Mouse (Mus musculus): ENCODE data around the gene P2ry1. TPM values are rescaled to one million over a fixed set of nuclear protein-coding genes. Genes with fewer than 3 reads are reported as not detected.

The P2ry1 gene
- polyA plus RNA-seq, 2 experiments: 2.6 to 3.0 TPM

- no peak for DNase-seq (ENCODE audit: low spot score)
- Histone ChIP-seq H3K9me3 (ENCODE audit: control insufficient read depth, low read length) (no peaks in the 10 kb centered on the region), H3K9ac (ENCODE audit: low read depth, low read length, severe bottlenecking) (peak overlapping the region; percentile 58), H3K27ac (replicated peaks; ENCODE audit: low read depth, low read length) (no peak overlapping the region), H3K4me1 (ENCODE audit: control insufficient read depth, insufficient read depth, low read length) (no peaks in the 10 kb centered on the region), H3K36me3 (ENCODE audit: control insufficient read depth, insufficient read depth, low read length) (no peaks in the 10 kb centered on the region), H3K4me2 (replicated peaks; ENCODE audit: low read depth, low read length, severe bottlenecking) (peak overlapping the region; percentile 98), H3K4me3 (replicated peaks; ENCODE audit: low read length) (peak overlapping the region; percentile 67), H3K27me3 (ENCODE audit: control insufficient read depth, insufficient read depth, low read length) (peaks cover 25% of the 10 kb centered on the region)
- peak; percentile 31 for ATAC-seq (ENCODE audit: low FRiP score, low read depth)
- no peak for TF ChIP-seq POLR2A (IDR thresholded peaks at IDR 0.05; ENCODE audit: borderline replicate concordance, extremely low read depth, insufficient read depth, insufficient read length)
- 3% methylated on average over 20 of the region's 20 CpGs for WGBS
These were observed 576 bp upstream of the P2ry1 start for GRCm38 (mm10) chr3:61001852-61002586.

GRCm38 (mm10) chr3:61004611-61005010, 2.0 kb downstream of the P2ry1 start:
- DNase-seq (ENCODE audit: low spot score) (no peak), ATAC-seq (ENCODE audit: low FRiP score, low read depth) (no peak)
- no peaks in the 10 kb centered on the region for H3K36me3 ChIP-seq (ENCODE audit: control insufficient read depth, insufficient read depth, low read length)
- no peak for TF ChIP-seq POLR2A (IDR thresholded peaks at IDR 0.05; ENCODE audit: borderline replicate concordance, extremely low read depth, insufficient read depth, insufficient read length)
- no peak overlapping the region for H3K4me3 ChIP-seq (replicated peaks; ENCODE audit: low read length)
- no peak overlapping the region for H3K9ac ChIP-seq (ENCODE audit: low read depth, low read length, severe bottlenecking)
- H3K9me3 ChIP-seq (ENCODE audit: control insufficient read depth, low read length): no peaks in the 10 kb centered on the region
- H3K4me2 ChIP-seq (replicated peaks; ENCODE audit: low read depth, low read length, severe bottlenecking): no peak overlapping the region; the same call in 1 of the 2 replicates
- 71% methylated on average over 1 of the region's 1 CpGs for WGBS
- no peaks in the 10 kb centered on the region for H3K4me1 ChIP-seq (ENCODE audit: control insufficient read depth, insufficient read depth, low read length)
- H3K27me3 ChIP-seq (ENCODE audit: control insufficient read depth, insufficient read depth, low read length): peaks cover 25% of the 10 kb centered on the region
- no peak overlapping the region for H3K27ac ChIP-seq (replicated peaks; ENCODE audit: low read depth, low read length)

- H3K9ac ChIP-seq (ENCODE audit: low read depth, low read length, severe bottlenecking): no peak overlapping the region
- DNase-seq (ENCODE audit: low spot score) (no peak), ATAC-seq (ENCODE audit: low FRiP score, low read depth) (no peak)
- no peak overlapping the region for H3K27ac ChIP-seq (replicated peaks; ENCODE audit: low read depth, low read length)
- 58% methylated on average over 5 of the region's 5 CpGs for WGBS
- H3K4me1 ChIP-seq (ENCODE audit: control insufficient read depth, insufficient read depth, low read length): no peaks in the 10 kb centered on the region
- no peaks in the 10 kb centered on the region for H3K9me3 ChIP-seq (ENCODE audit: control insufficient read depth, low read length)
- no peaks in the 10 kb centered on the region for H3K27me3 ChIP-seq (ENCODE audit: control insufficient read depth, insufficient read depth, low read length)
- no peaks in the 10 kb centered on the region for H3K36me3 ChIP-seq (ENCODE audit: control insufficient read depth, insufficient read depth, low read length)
- no peak overlapping the region for H3K4me3 ChIP-seq (replicated peaks; ENCODE audit: low read length)
- no peak for TF ChIP-seq POLR2A (IDR thresholded peaks at IDR 0.05; ENCODE audit: borderline replicate concordance, extremely low read depth, insufficient read depth, insufficient read length)
- no peak overlapping the region for H3K4me2 ChIP-seq (replicated peaks; ENCODE audit: low read depth, low read length, severe bottlenecking)
These were observed 9.1 kb downstream of the P2ry1 start for GRCm38 (mm10) chr3:61011660-61012059.

GRCm38 (mm10) chr3:61012550-61012949, 10.0 kb downstream of the P2ry1 start:
- TF ChIP-seq POLR2A (IDR thresholded peaks at IDR 0.05; ENCODE audit: borderline replicate concordance, extremely low read depth, insufficient read depth, insufficient read length): no peak
- no peak overlapping the region for H3K27ac ChIP-seq (replicated peaks; ENCODE audit: low read depth, low read length)
- no peak overlapping the region for H3K9ac ChIP-seq (ENCODE audit: low read depth, low read length, severe bottlenecking)
- H3K27me3 ChIP-seq (ENCODE audit: control insufficient read depth, insufficient read depth, low read length): no peaks in the 10 kb centered on the region
- H3K4me2 ChIP-seq (replicated peaks; ENCODE audit: low read depth, low read length, severe bottlenecking): no peak overlapping the region
- no peak overlapping the region for H3K4me3 ChIP-seq (replicated peaks; ENCODE audit: low read length)
- no peak for ATAC-seq (ENCODE audit: low FRiP score, low read depth)
- H3K9me3 ChIP-seq (ENCODE audit: control insufficient read depth, low read length): no peaks in the 10 kb centered on the region
- DNase-seq (ENCODE audit: low spot score): no peak
- H3K4me1 ChIP-seq (ENCODE audit: control insufficient read depth, insufficient read depth, low read length): no peaks in the 10 kb centered on the region
- H3K36me3 ChIP-seq (ENCODE audit: control insufficient read depth, insufficient read depth, low read length): no peaks in the 10 kb centered on the region

GRCm38 (mm10) chr3:61016733-61017132, 14.1 kb downstream of the P2ry1 start:
- Histone ChIP-seq H3K27me3 (ENCODE audit: control insufficient read depth, insufficient read depth, low read length) (no peaks in the 10 kb centered on the region), H3K36me3 (ENCODE audit: control insufficient read depth, insufficient read depth, low read length) (no peaks in the 10 kb centered on the region), H3K4me2 (replicated peaks; ENCODE audit: low read depth, low read length, severe bottlenecking) (no peak overlapping the region), H3K4me1 (ENCODE audit: control insufficient read depth, insufficient read depth, low read length) (no peaks in the 10 kb centered on the region), H3K4me3 (replicated peaks; ENCODE audit: low read length) (no peak overlapping the region), H3K9ac (ENCODE audit: low read depth, low read length, severe bottlenecking) (no peak overlapping the region), H3K27ac (replicated peaks; ENCODE audit: low read depth, low read length) (no peak overlapping the region), H3K9me3 (ENCODE audit: control insufficient read depth, low read length) (no peaks in the 10 kb centered on the region)
- no peak for TF ChIP-seq POLR2A (IDR thresholded peaks at IDR 0.05; ENCODE audit: borderline replicate concordance, extremely low read depth, insufficient read depth, insufficient read length)
- WGBS: 88% methylated on average over 2 of the region's 2 CpGs
- no peak for DNase-seq (ENCODE audit: low spot score)
- ATAC-seq (ENCODE audit: low FRiP score, low read depth): no peak

Measured in limb, embryonic 14.5 days (tissue).